In the genomic region with DNA sequence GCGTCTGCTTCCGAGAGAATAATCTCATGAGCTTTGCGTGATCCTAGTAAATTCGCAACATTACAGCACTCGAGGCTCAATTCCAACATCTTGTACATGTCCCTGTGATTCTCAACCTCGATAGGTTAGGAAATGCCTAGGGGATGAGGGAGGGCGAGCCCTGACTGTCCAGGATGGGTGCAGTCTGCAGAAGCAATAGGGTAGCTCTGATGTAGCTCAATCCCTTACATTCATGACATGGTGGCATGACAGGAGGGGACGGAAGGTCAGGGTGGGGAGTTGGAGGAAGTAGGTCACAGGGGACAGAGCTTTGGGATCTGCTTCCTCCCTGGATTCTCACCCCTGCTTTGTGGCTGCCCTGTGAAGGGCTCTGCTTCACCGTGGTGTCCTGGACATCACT, we compare ENCODE assay signal across 16 mouse cellular contexts.
DNase-seq lines count a peak whose midpoint lies in the region; ATAC-seq and TF ChIP-seq lines count a peak whose summit lies in the region.
"Had no signal": no experiment of that assay in that cellular context is flagged by ENCODE, and none has a peak within 500 bp of the region (broad histone marks: within the 10 kb centered on the region; RNA-seq: fewer than 3 reads in every experiment).

No protein-coding gene starts in this region.

- H3K4me3 ChIP-seq in heart, embryonic 16.5 days (ENCODE audit: low read length): no peak overlapping the region
- H3K4me3 ChIP-seq in lung, embryonic 14.5 days (ENCODE audit: low read depth, low read length): no peak overlapping the region; the same call in 1 of the 2 replicates
- peak overlapping the region; percentile 14 for H3K4me3 ChIP-seq in stomach, embryonic 16.5 days (replicated peaks; ENCODE audit: low read length)
- H3K4me3 ChIP-seq: embryonic facial prominence, embryonic 13.5 days; hindbrain, embryonic 10.5 days; limb, embryonic 12.5 days; liver, embryonic 15.5 days had no signal

- ATAC-seq in heart, embryonic 16.5 days (replicated peaks; ENCODE audit: extremely low read depth, insufficient read depth, low FRiP score): no peak
- no peak; the same call in 1 of the 2 replicates for ATAC-seq in lung, embryonic 14.5 days (ENCODE audit: insufficient read depth)
- ATAC-seq in stomach, embryonic 16.5 days (ENCODE audit: insufficient read depth, low FRiP score): no peak
- ATAC-seq: activated CD4-positive, CD25-positive, alpha-beta regulatory T cell, adult 4 months had no signal

- intact Hi-C loops in heart, postnatal 10 days (cut with DNase I): no loop called here

- TF ChIP-seq CTCF in lung, embryonic 14.5 days (IDR thresholded peaks at IDR 0.05; ENCODE audit: low read depth): no peak

- H3K9ac ChIP-seq in heart, embryonic 16.5 days (ENCODE audit: low read length): no peak overlapping the region
- H3K9ac ChIP-seq in lung, embryonic 14.5 days: no peak overlapping the region
- no peak overlapping the region for H3K9ac ChIP-seq in stomach, embryonic 16.5 days (ENCODE audit: low read length)
- H3K9ac ChIP-seq: limb, embryonic 12.5 days; liver, embryonic 15.5 days had no signal

- 64% methylated on average over 9 of the region's 9 CpGs for WGBS in heart, embryonic 16.5 days
- 23% methylated on average over 9 of the region's 9 CpGs for WGBS in lung, embryonic 14.5 days
- 28% methylated on average over 9 of the region's 9 CpGs for WGBS in stomach, embryonic 16.5 days

- no peaks in the 10 kb centered on the region for H3K27me3 ChIP-seq in heart, embryonic 16.5 days (ENCODE audit: control insufficient read depth, insufficient read depth, low read length)
- H3K27me3 ChIP-seq in lung, embryonic 14.5 days (ENCODE audit: insufficient read depth, low read length): no peaks in the 10 kb centered on the region
- no peaks in the 10 kb centered on the region for H3K27me3 ChIP-seq in stomach, embryonic 16.5 days (ENCODE audit: control insufficient read depth, insufficient read depth, low read length)
- H3K27me3 ChIP-seq: CH12.LX; embryonic facial prominence, embryonic 13.5 days; limb, embryonic 12.5 days; liver, embryonic 15.5 days had no signal

- no peaks in the 10 kb centered on the region for H3K4me1 ChIP-seq in heart, embryonic 16.5 days (ENCODE audit: control insufficient read depth, insufficient read depth, low read length)
- peaks cover 5% of the 10 kb centered on the region; the same call in 1 of the 2 replicates for H3K4me1 ChIP-seq in lung, embryonic 14.5 days (ENCODE audit: insufficient read depth)
- H3K4me1 ChIP-seq in stomach, embryonic 16.5 days (ENCODE audit: control insufficient read depth, insufficient read depth, low read length): peaks cover 5% of the 10 kb centered on the region; the same call in 1 of the 2 replicates
- H3K4me1 ChIP-seq: liver, embryonic 15.5 days had no signal

- no peak overlapping the region for H3K27ac ChIP-seq in heart, embryonic 16.5 days (ENCODE audit: low read length)
- H3K27ac ChIP-seq in lung, embryonic 14.5 days (ENCODE audit: low read depth): no peak overlapping the region
- no peak overlapping the region for H3K27ac ChIP-seq in stomach, embryonic 16.5 days (ENCODE audit: low read length)
- H3K27ac ChIP-seq: embryonic facial prominence, embryonic 13.5 days; limb, embryonic 12.5 days; liver, embryonic 15.5 days had no signal

- no peaks in the 10 kb centered on the region for H3K36me3 ChIP-seq in heart, embryonic 16.5 days (ENCODE audit: control insufficient read depth, insufficient read depth)
- no peaks in the 10 kb centered on the region for H3K36me3 ChIP-seq in lung, embryonic 14.5 days (ENCODE audit: insufficient read depth)
- H3K36me3 ChIP-seq in stomach, embryonic 16.5 days (ENCODE audit: control insufficient read depth, insufficient read depth, low read length): no peaks in the 10 kb centered on the region
- H3K36me3 ChIP-seq: embryonic facial prominence, embryonic 13.5 days; hindbrain, embryonic 10.5 days; limb, embryonic 12.5 days; liver, embryonic 15.5 days had no signal

- H3K9me3 ChIP-seq in heart, embryonic 16.5 days (replicated peaks; ENCODE audit: control insufficient read depth, low read length): no peaks in the 10 kb centered on the region
- no peaks in the 10 kb centered on the region for H3K9me3 ChIP-seq in lung, embryonic 14.5 days (ENCODE audit: low read depth, low read length)
- H3K9me3 ChIP-seq in stomach, embryonic 16.5 days (replicated peaks; ENCODE audit: control insufficient read depth, low read length): no peaks in the 10 kb centered on the region
- H3K9me3 ChIP-seq: embryonic facial prominence, embryonic 13.5 days; hindbrain, embryonic 10.5 days; limb, embryonic 12.5 days; liver, embryonic 15.5 days had no signal

- peak overlapping the region; percentile 42 for H3K4me2 ChIP-seq in heart, embryonic 16.5 days (ENCODE audit: low read depth, low read length)
- H3K4me2 ChIP-seq in lung, embryonic 14.5 days: peak overlapping the region; percentile 49
- peak overlapping the region; percentile 36 for H3K4me2 ChIP-seq in stomach, embryonic 16.5 days (ENCODE audit: low read depth, low read length)
- H3K4me2 ChIP-seq: embryonic facial prominence, embryonic 13.5 days; limb, embryonic 12.5 days; liver, embryonic 15.5 days had no signal

- peak; percentile 5 for DNase-seq in adrenal gland, postnatal 14 days
- DNase-seq in adrenal gland, adult 2 months: no peak
- no peak for DNase-seq in heart, postnatal 10 days
- no peak for DNase-seq in lung, embryonic 14.5 days
- DNase-seq in lung, adult 18-20 months: no peak
- no peak for DNase-seq in layer of hippocampus, postnatal 25 days (ENCODE audit: extremely low spot score in 1 of 2, low spot score in 1 of 2)
- DNase-seq: cerebellum, adult 11 months; midbrain, embryonic 14.5 days had no signal
